Mouse (Mus musculus) limb, embryonic 15.5 days (tissue): ENCODE measurements around the gene Gpr119. TPM values are rescaled to one million over a fixed set of nuclear protein-coding genes. Genes with fewer than 3 reads are reported as not detected.

Experiments used
- ATAC-seq: fragments of 200-750 bp; cut with Nextera tagmentation; 2 replicates; pipeline ENCODE4 v1.8.0; 2017; ENCODE audit warnings: low read depth, moderate TSS enrichment; ENCODE audit not compliant: insufficient number of reproducible peaks, low FRiP score, low TSS enrichment
- H3K27ac ChIP-seq: fragments of 300-500 bp; sonication (generic); 2 replicates; pipeline ENCODE4 v1.5.1; 2015; ENCODE audit warnings: moderate library complexity, mild to moderate bottlenecking, inconsistent platforms
- H3K27me3 ChIP-seq: fragments of 300-500 bp; sonication (generic); 2 replicates; pipeline ENCODE4 v1.6.1; 2015; ENCODE audit warnings: inconsistent platforms
- H3K36me3 ChIP-seq: fragments of 300-500 bp; sonication (generic); 2 replicates; pipeline ENCODE4 v1.6.1; 2015; ENCODE audit warnings: inconsistent platforms
- H3K4me1 ChIP-seq: fragments of 300-500 bp; sonication (generic); 2 replicates; pipeline ENCODE4 v1.6.1; 2015; ENCODE audit warnings: inconsistent platforms
- H3K4me2 ChIP-seq: fragments of 300-500 bp; sonication (generic); 2 replicates; pipeline ENCODE4 v1.6.1; 2015; ENCODE audit warnings: mild to moderate bottlenecking, inconsistent platforms
- H3K4me3 ChIP-seq: fragments of 300-500 bp; sonication (generic); 2 replicates; pipeline ENCODE4 v1.5.1; 2015; ENCODE audit warnings: mild to moderate bottlenecking, inconsistent platforms
- H3K9ac ChIP-seq: fragments of 300-500 bp; sonication (generic); 2 replicates; pipeline ENCODE4 v1.6.1; 2015; ENCODE audit warnings: inconsistent platforms
- H3K9me3 ChIP-seq: fragments of 300-500 bp; sonication (generic); 2 replicates; pipeline ENCODE4 v1.6.1; 2016; ENCODE audit warnings: inconsistent platforms
- WGBS: fragments of 180-500 bp; shearing (Covaris S2); methylation state at CpG from one replicate; pipeline ENCODE4 v1.1.7; 2015; 5-methylcytosine and 5-hydroxymethylcytosine counted together
- microRNA-seq: library from miRNA; unstranded; fragments of <30 nt; microRNA quantifications from one replicate; pipeline ENCODE4, GENCODE M21; 2016
- polyA plus RNA-seq: library from polyadenylated mRNA; unstranded; fragments of >200 nt; fragmentation: Nextera tagmentation; extraction: Ambion mirVana; gene quantifications from 2 replicates; pipeline ENCODE4 v1.2.1, GENCODE M21; 2015

Gene Gpr119
- polyA plus RNA-seq, 1 experiment from 2014 or later = not detected

DNA sequence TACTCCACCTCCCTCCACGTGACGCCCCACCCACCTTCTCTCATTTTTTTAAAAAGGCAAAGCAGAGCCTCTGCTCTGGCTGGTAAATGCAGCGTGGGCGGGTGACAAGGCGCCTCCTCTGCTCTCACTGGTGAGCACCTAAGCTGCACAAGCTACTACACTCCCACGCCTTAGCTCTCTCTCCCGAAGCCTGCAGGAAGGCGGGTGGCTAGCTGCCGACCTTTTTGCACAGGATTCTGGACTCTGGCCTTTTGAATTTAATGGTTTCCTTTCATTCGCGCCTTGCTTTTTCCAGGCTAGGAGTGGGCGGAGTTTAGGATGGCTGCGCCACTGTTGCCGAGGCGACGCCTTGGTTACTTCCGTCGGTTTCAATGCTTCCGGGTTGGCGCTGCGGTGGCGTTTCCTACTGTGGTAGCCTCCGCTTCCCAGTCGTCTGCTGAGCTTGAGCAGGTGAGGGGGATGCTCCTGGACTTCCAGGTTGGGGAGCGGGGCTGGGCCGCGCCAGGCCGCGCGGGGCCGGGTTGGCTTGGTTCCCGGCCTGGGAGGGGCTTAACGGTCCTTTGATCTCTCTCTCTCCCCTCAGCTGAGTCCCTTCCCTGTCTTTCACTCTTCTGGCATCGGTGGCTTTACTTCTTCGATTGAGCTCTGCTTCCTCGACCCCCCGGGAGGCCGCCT lies 50.8 kb downstream of the Gpr119 start, which contains the start of gene Slc25a14:
TSS of gene Slc25a14 (plus strand) at position 35 of the 675 bp plus-strand sequence.
- 24% methylated on average over 38 of the region's 38 CpGs for WGBS
- Histone ChIP-seq H3K4me3 (peak within 1 kb of the TSS; percentile 60), H3K9ac (peak within 1 kb of the TSS; percentile 26; the same call in 1 of the 2 replicates), H3K27me3 (no peaks in the 10 kb centered on the region), H3K36me3 (no peaks in the 10 kb centered on the region), H3K27ac (peak within 1 kb of the TSS; percentile 77), H3K9me3 (no peaks in the 10 kb centered on the region), H3K4me1 (no peaks in the 10 kb centered on the region), H3K4me2 (peak within 1 kb of the TSS; percentile 48)
- ATAC-seq = peak; percentile 85

DNA sequence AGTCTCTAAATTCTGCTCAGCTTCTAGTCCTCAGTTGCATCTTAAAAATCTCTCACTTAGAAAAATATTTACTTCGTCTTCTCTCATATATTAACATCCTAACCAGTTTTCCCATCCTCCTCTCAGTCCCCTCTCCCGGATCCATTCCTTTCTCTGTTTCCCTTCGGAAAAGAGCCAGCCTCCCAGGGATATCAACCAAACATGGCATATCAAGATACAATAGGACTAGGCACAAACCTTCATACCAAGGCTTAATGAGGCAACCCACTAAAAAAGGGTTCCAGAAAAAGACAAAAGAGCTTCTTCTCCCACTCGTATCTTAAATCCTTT lies 51.3 kb downstream of the Gpr119 start:
- no peaks in the 10 kb centered on the region for H3K4me1 ChIP-seq
- WGBS = 28% methylated on average over 4 of the region's 4 CpGs
- no peaks in the 10 kb centered on the region for H3K27me3 ChIP-seq
- peak overlapping the region; percentile 48 for H3K4me2 ChIP-seq
- peak overlapping the region; percentile 60 for H3K4me3 ChIP-seq
- H3K36me3 ChIP-seq = no peaks in the 10 kb centered on the region
- H3K27ac ChIP-seq = peak overlapping the region; percentile 77
- H3K9me3 ChIP-seq = no peaks in the 10 kb centered on the region
- H3K9ac ChIP-seq = 0 out of 2 replicates have a peak overlapping the region, but pooled peaks have one; percentile 4
- no peak for ATAC-seq

Small RNAs within 50 kb of the gene (microRNA-seq; reads per million reads assigned to microRNA genes)
- not detected for gene Gm27828

Other genes starting within 250 kb of the Gpr119 start
- gene Elf4, start 211.3 kb downstream of the Gpr119 start, polyA plus RNA-seq = 8.1 and 8.7 TPM in 2 replicates
- gene Aifm1, start 160.9 kb downstream of the Gpr119 start, polyA plus RNA-seq = 55.3 and 59.3 TPM in 2 replicates
- gene Rab33a, start 155.2 kb downstream of the Gpr119 start, polyA plus RNA-seq = 2.4 and 4.5 TPM in 2 replicates
- 9.0 and 9.5 TPM in 2 replicates for gene Zfp280c, start 80.0 kb downstream of the Gpr119 start, polyA plus RNA-seq
- 16.2 and 16.3 TPM in 2 replicates for gene Slc25a14, start 51.1 kb downstream of the Gpr119 start, polyA plus RNA-seq
- gene Rbmx2, start 20.5 kb upstream of the Gpr119 start, polyA plus RNA-seq = 17.4 and 19.3 TPM in 2 replicates
- not detected in 2 replicates for gene Gm595, start 203.2 kb upstream of the Gpr119 start, polyA plus RNA-seq